Mouse (Mus musculus): Measurements from ENCODE around the gene Olfr1501. TPM values are rescaled to one million over a fixed set of nuclear protein-coding genes. Genes with fewer than 3 reads are reported as not detected.
"Not testable (repeated sequence)": the region's sequence is repeated elsewhere in the genome, so short reads cannot be mapped to it uniquely, and the experiment has no call there.

Gene Olfr1501
- not detected in 2 replicates for polyA plus RNA-seq (2015; fragmentation: Nextera tagmentation; extraction: Ambion mirVana)

DNA sequence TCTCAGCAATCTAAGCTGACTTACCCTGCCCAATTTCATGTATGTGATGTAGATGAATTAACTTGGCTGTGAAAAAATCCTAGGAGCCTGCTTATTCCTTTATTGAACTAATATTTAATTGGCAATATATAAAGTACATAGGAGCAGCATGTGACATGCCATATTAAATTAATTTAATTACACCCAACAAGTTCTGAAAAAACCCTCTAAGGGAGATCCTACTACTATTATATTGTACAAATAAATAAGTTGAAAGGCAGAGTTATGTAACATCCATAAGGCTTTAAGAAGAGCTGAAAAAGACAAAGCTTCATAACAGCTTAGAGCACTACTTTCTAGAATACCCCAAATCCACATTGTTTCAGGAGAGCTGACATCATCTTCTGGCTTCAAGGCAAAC lies at the start of gene Olfr1501:
Gene Olfr1501, minus strand, starts transcription at position 101 of the 400 bp plus-strand sequence.
- not testable (repeated sequence) for H3K4me1 ChIP-seq (replicated peaks); H3K4me3 ChIP-seq (replicated peaks); H3K27me3 ChIP-seq; H3K4me2 ChIP-seq; H3K9ac ChIP-seq; ATAC-seq (ENCODE audit: insufficient read depth); H3K36me3 ChIP-seq (replicated peaks); H3K27ac ChIP-seq (replicated peaks); H3K9me3 ChIP-seq (replicated peaks)

DNA sequence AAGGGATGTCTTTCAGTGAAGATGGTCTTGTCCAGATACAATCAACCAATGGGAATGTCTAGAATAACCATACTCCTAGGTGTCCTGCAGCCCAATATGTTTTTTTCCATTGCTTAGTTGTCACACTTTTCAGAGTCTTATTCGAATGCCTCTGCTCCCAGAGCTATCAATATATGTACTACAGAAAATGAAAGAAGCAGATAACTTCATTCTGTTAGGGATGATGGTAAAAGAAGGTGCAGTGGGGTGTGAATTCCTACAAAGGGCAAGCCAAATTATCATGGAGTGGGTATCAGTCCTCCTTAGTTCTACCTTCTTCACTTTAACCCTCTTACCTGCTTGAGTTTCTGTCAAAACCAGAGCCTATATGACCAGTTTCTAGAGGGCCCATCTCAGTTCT lies 47.3 kb upstream of the Olfr1501 start, which contains the start of gene Olfr1504:
Gene Olfr1504, minus strand, starts transcription at position 101 of the 400 bp plus-strand sequence.
- no peak within 1 kb of the TSS for H3K4me3 ChIP-seq (replicated peaks)
- no peak within 1 kb of the TSS for H3K4me2 ChIP-seq
- no peaks in the 10 kb centered on the region for H3K27me3 ChIP-seq
- H3K27ac ChIP-seq (replicated peaks) = no peak within 1 kb of the TSS
- H3K36me3 ChIP-seq (replicated peaks) = no peaks in the 10 kb centered on the region
- H3K9me3 ChIP-seq (replicated peaks) = no peaks in the 10 kb centered on the region
- no peak for ATAC-seq (ENCODE audit: insufficient read depth)
- no peaks in the 10 kb centered on the region for H3K4me1 ChIP-seq (replicated peaks)
- H3K9ac ChIP-seq = no peak within 1 kb of the TSS
- 21% methylated on average over 1 of the region's 1 CpGs for WGBS (ENCODE audit: insufficient replicate concordance)

- H3K4me2 ChIP-seq = no peak within 1 kb of the TSS
- no peaks in the 10 kb centered on the region for H3K4me1 ChIP-seq (replicated peaks)
- no peak within 1 kb of the TSS for H3K27ac ChIP-seq (replicated peaks)
- 50% methylated on average over 1 of the region's 1 CpGs for WGBS (ENCODE audit: insufficient replicate concordance)
- ATAC-seq (ENCODE audit: insufficient read depth) = no peak
- H3K4me3 ChIP-seq (replicated peaks) = no peak within 1 kb of the TSS
- no peaks in the 10 kb centered on the region for H3K36me3 ChIP-seq (replicated peaks)
- no peak within 1 kb of the TSS for H3K9ac ChIP-seq
- no peaks in the 10 kb centered on the region for H3K27me3 ChIP-seq
- H3K9me3 ChIP-seq (replicated peaks) = no peaks in the 10 kb centered on the region
These were observed 11.0 kb upstream of the Olfr1501 start, which contains the start of gene Olfr1502 for GRCm38 (mm10) chr19:13861495-13861894. TSS of gene Olfr1502 (plus strand) at chr19:13861795.

DNA sequence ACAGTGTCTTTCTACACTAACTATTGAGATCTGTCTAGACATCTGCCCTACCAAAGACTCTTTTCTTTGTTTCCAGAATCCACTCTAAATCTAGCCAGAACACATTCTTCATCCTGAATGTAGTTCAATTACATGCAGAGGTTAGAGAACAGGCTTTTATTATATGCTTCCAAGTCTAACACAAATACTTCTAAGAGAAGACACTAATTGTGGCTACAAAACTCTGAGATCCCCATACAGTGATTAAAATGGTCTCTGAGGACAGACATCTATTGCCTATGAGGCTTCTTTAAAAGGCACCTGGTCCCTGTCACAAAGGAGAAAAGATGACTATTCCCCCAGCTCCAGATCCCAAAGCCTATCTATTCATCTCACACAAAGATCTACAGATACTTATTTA lies 20.1 kb downstream of the Olfr1501 start, which contains the start of gene Olfr1500:
Gene Olfr1500, minus strand, starts transcription at position 101 of the 400 bp plus-strand sequence.
- H3K4me1 ChIP-seq (replicated peaks) = no peaks in the 10 kb centered on the region
- H3K4me2 ChIP-seq = no peak within 1 kb of the TSS
- H3K9ac ChIP-seq = no peak within 1 kb of the TSS
- ATAC-seq (ENCODE audit: insufficient read depth) = no peak
- H3K9me3 ChIP-seq (replicated peaks) = no peaks in the 10 kb centered on the region
- no peak within 1 kb of the TSS for H3K4me3 ChIP-seq (replicated peaks)
- no peak within 1 kb of the TSS for H3K27ac ChIP-seq (replicated peaks)
- H3K27me3 ChIP-seq = no peaks in the 10 kb centered on the region
- H3K36me3 ChIP-seq (replicated peaks) = no peaks in the 10 kb centered on the region

DNA sequence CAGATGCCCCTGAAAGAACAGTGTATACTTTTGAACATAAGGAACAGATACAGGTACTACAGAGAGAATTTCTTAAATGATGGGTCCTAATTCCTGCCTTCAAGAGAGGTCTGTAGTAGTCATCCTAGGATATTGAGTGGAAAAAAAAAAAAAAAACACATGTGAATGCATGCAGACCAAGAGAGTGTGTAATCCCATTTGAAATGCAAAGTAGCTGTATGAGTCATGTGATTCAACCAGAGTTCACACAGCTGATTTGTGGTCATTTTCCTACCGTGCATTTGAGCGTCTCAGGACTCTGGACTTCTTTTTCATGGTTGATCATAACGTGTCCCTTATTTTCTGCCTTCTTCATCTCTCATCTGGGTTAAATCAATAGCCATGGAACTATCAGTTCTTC lies 22.0 kb downstream of the Olfr1501 start:
- Histone ChIP-seq H3K27ac (replicated peaks) (no peak overlapping the region), H3K36me3 (replicated peaks) (no peaks in the 10 kb centered on the region), H3K9ac (no peak overlapping the region), H3K9me3 (replicated peaks) (no peaks in the 10 kb centered on the region), H3K27me3 (no peaks in the 10 kb centered on the region), H3K4me3 (replicated peaks) (no peak overlapping the region), H3K4me2 (no peak overlapping the region), H3K4me1 (replicated peaks) (no peaks in the 10 kb centered on the region)
- WGBS (ENCODE audit: insufficient replicate concordance) = 61% methylated on average over 3 of the region's 3 CpGs
- ATAC-seq (ENCODE audit: insufficient read depth) = no peak

GRCm38 (mm10) chr19:13820847-13821246 lies 29.6 kb downstream of the Olfr1501 start:
- no peak for ATAC-seq (ENCODE audit: insufficient read depth)
- Histone ChIP-seq H3K4me1 (replicated peaks) (no peaks in the 10 kb centered on the region), H3K4me3 (replicated peaks) (no peak overlapping the region), H3K9ac (no peak overlapping the region), H3K27me3 (no peaks in the 10 kb centered on the region), H3K4me2 (no peak overlapping the region), H3K9me3 (replicated peaks) (no peaks in the 10 kb centered on the region), H3K27ac (replicated peaks) (no peak overlapping the region), H3K36me3 (replicated peaks) (no peaks in the 10 kb centered on the region)
- WGBS (ENCODE audit: insufficient replicate concordance) = 17% methylated on average over 5 of the region's 5 CpGs

- H3K36me3 ChIP-seq (replicated peaks) = no peaks in the 10 kb centered on the region
- no peak within 1 kb of the TSS for H3K9ac ChIP-seq
- no peaks in the 10 kb centered on the region for H3K27me3 ChIP-seq
- no peaks in the 10 kb centered on the region for H3K9me3 ChIP-seq (replicated peaks)
- no peak within 1 kb of the TSS for H3K27ac ChIP-seq (replicated peaks)
- no peak within 1 kb of the TSS for H3K4me2 ChIP-seq
- ATAC-seq (ENCODE audit: insufficient read depth) = no peak
- H3K4me1 ChIP-seq (replicated peaks) = no peaks in the 10 kb centered on the region
- no peak within 1 kb of the TSS for H3K4me3 ChIP-seq (replicated peaks)
These were observed 31.1 kb downstream of the Olfr1501 start, which contains the start of gene Olfr1499 for GRCm38 (mm10) chr19:13819347-13819746. TSS of gene Olfr1499 (minus strand) at chr19:13819447.

DNA sequence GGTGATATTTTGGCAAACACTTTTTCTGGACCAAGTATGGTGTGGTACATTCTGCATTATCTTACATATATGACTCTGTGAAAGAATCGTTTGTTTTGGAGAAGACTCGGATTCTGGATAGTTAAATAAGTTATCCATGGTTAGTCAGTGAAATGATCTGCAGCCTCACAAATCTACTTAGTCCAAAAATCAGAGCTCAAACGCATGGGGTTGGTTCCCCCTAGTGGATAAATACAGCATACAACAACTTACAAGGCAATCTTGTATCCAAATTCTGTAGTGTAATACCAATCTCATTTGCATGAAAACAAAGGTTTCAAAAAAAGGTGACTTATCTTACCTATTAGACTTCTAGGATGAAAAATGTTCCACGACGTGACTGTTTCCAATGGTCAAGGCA lies 31.7 kb downstream of the Olfr1501 start:
- WGBS (ENCODE audit: insufficient replicate concordance) = 25% methylated on average over 5 of the region's 5 CpGs
- Histone ChIP-seq H3K4me1 (replicated peaks) (no peaks in the 10 kb centered on the region), H3K27me3 (no peaks in the 10 kb centered on the region), H3K4me2 (no peak overlapping the region), H3K36me3 (replicated peaks) (no peaks in the 10 kb centered on the region), H3K9ac (no peak overlapping the region), H3K27ac (replicated peaks) (no peak overlapping the region), H3K4me3 (replicated peaks) (no peak overlapping the region), H3K9me3 (replicated peaks) (no peaks in the 10 kb centered on the region)
- ATAC-seq (ENCODE audit: insufficient read depth) = no peak

- Histone ChIP-seq H3K36me3 (replicated peaks) (no peaks in the 10 kb centered on the region), H3K9ac (no peak overlapping the region), H3K4me2 (no peak overlapping the region), H3K27me3 (no peaks in the 10 kb centered on the region), H3K4me3 (replicated peaks) (no peak overlapping the region), H3K9me3 (replicated peaks) (no peaks in the 10 kb centered on the region), H3K27ac (replicated peaks) (no peak overlapping the region), H3K4me1 (replicated peaks) (no peaks in the 10 kb centered on the region)
- no peak for ATAC-seq (ENCODE audit: insufficient read depth)
- WGBS (ENCODE audit: insufficient replicate concordance) = 51% methylated on average over 2 of the region's 2 CpGs
These were observed 37.7 kb downstream of the Olfr1501 start for GRCm38 (mm10) chr19:13812823-13813222.

DNA sequence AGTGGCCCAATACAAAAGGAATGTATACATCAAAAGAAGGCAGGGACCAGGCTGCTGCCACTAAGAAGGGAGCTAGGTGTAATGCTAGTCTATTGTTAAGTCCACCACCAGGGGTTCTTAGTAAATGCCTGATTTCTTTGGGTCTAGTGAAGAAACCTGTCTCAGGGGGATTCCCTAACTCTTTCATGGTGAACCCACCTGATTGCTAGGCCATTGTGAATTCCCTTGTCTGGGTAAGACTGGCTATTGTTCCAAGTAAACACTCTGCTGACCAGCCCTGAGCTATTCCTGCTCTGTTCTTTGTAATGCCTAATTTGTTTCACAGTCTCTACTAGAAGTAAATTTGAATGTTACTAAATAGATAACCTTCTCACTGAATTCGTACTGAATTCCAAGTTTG lies 45.0 kb downstream of the Olfr1501 start:
- H3K9ac ChIP-seq; H3K27ac ChIP-seq (replicated peaks); ATAC-seq (ENCODE audit: insufficient read depth); H3K4me2 ChIP-seq; H3K4me1 ChIP-seq (replicated peaks); H3K27me3 ChIP-seq; H3K36me3 ChIP-seq (replicated peaks); H3K4me3 ChIP-seq (replicated peaks); H3K9me3 ChIP-seq (replicated peaks): not testable (repeated sequence)
- WGBS (ENCODE audit: insufficient replicate concordance) = 36% methylated on average over 1 of the region's 1 CpGs

GRCm38 (mm10) chr19:13798102-13798501 lies 52.4 kb downstream of the Olfr1501 start, which contains the start of gene Olfr1497:
TSS of gene Olfr1497 (minus strand) at chr19:13798202.
- H3K4me2 ChIP-seq = no peak within 1 kb of the TSS
- H3K36me3 ChIP-seq (replicated peaks) = no peaks in the 10 kb centered on the region
- no peaks in the 10 kb centered on the region for H3K27me3 ChIP-seq
- H3K27ac ChIP-seq (replicated peaks) = no peak within 1 kb of the TSS
- H3K9me3 ChIP-seq (replicated peaks) = no peaks in the 10 kb centered on the region
- no peak within 1 kb of the TSS for H3K4me3 ChIP-seq (replicated peaks)
- ATAC-seq (ENCODE audit: insufficient read depth) = no peak
- no peaks in the 10 kb centered on the region for H3K4me1 ChIP-seq (replicated peaks)
- H3K9ac ChIP-seq = no peak within 1 kb of the TSS
